Mouse (Mus musculus): ENCODE results near the gene Fam221b. TPM values are rescaled to one million over a fixed set of nuclear protein-coding genes. Genes with fewer than 3 reads are reported as not detected.

Fam221b gene
- total RNA-seq, 2 experiments from 2014 or later, result 1.3 to 1.4 TPM

GRCm38 (mm10) chr4:43631046-43631955 lies 37.6 kb downstream of the Fam221b start, which contains the start of gene Npr2:
Gene Npr2, plus strand, starts transcription at chr4:43631935.
- DNase-seq (ENCODE audit: low spot score in 2 of 2), result peak; percentile 14 to 31
- intact Hi-C loops (cut with DNase I), result loop anchor here (1.0 to 5.0 kb wide), 3 partner anchors 25 to 231 kb away; partner anchors contain the start of gene Hint2

GRCm38 (mm10) chr4:43630671-43631045 lies 38.3 kb downstream of the Fam221b start:
- DNase-seq (ENCODE audit: low spot score in 2 of 2), result no peak
- intact Hi-C loops (cut with DNase I), result loop anchor here (1.0 to 5.0 kb wide), 4 partner anchors 26 to 232 kb away; partner anchors contain the start of genes Hint2 and Olfr71

GRCm38 (mm10) chr4:43630030-43630581 lies 38.8 kb downstream of the Fam221b start:
- intact Hi-C loops (cut with DNase I), result loop anchor here (1.0 to 5.0 kb wide), 3 partner anchors 37 to 232 kb away; partner anchors contain the start of gene Olfr71
- peak; percentile 90 to 95 for DNase-seq (ENCODE audit: low spot score in 2 of 2)

- DNase-seq (ENCODE audit: low spot score in 2 of 2), result peak in 1 of 2 experiments; percentile 39
- intact Hi-C loops (cut with DNase I), result no loop called here
Observed at GRCm38 (mm10) chr4:43629106-43629817, 39.7 kb downstream of the Fam221b start.

GRCm38 (mm10) chr4:43620146-43620778 lies 48.7 kb downstream of the Fam221b start:
- DNase-seq (ENCODE audit: low spot score in 2 of 2), result no peak
- intact Hi-C loops (cut with DNase I), result no loop called here

GRCm38 (mm10) chr4:43613060-43613730 lies 55.8 kb downstream of the Fam221b start:
- no peak for DNase-seq (ENCODE audit: low spot score in 2 of 2)
- intact Hi-C loops (cut with DNase I), result no loop called here

- no peak for DNase-seq (ENCODE audit: low spot score in 2 of 2)
- intact Hi-C loops (cut with DNase I), result no loop called here
Observed at GRCm38 (mm10) chr4:43612534-43612933, 56.4 kb downstream of the Fam221b start.

Small RNA genes lying within 50 kb of the gene (microRNA-seq; reads per million reads assigned to microRNA genes)
- 0.67 to 1.2 reads per million in 2 experiments for gene Gm25262

Other genes starting within 250 kb of the Fam221b start
- gene Fam166b, start 240.0 kb downstream of the Fam221b start, total RNA-seq (2021), result 1 to 10 TPM in 1 of 2 experiments, under 1 TPM in 1; 0.62 to 1.2 TPM
- gene Tesk1, start 227.2 kb downstream of the Fam221b start, total RNA-seq (2021), result 10 to 100 TPM; 86.6 to 87.1 TPM
- gene Cd72, start 214.5 kb downstream of the Fam221b start, total RNA-seq (2021), result 1 to 10 TPM; 1.0 to 2.2 TPM
- gene Sit1, start 185.4 kb downstream of the Fam221b start, total RNA-seq (2021), result not detected
- gene Ccdc107, start 176.2 kb downstream of the Fam221b start, total RNA-seq (2021), result 10 to 100 TPM; 22.3 to 25.4 TPM
- gene Arhgef39, start 169.4 kb downstream of the Fam221b start, total RNA-seq (2021), result under 1 TPM; 0.37 to 0.96 TPM
- 1 to 10 TPM in 1 of 2 experiments, not detected in 1; 1.0 TPM for gene Car9, start 162.2 kb downstream of the Fam221b start, total RNA-seq (2021)
- 1 to 10 TPM; 8.0 to 8.1 TPM for gene Tpm2, start 145.4 kb downstream of the Fam221b start, total RNA-seq (2021)
- gene Creb3, start 106.8 kb downstream of the Fam221b start, total RNA-seq (2021), result 10 to 100 TPM; 77.0 to 77.3 TPM
- gene Tln1, start 106.5 kb downstream of the Fam221b start, total RNA-seq (2021), result 10 to 100 TPM; 51.7 to 53.4 TPM
- 10 to 100 TPM; 44.3 to 46.7 TPM for gene Rgp1, start 90.4 kb downstream of the Fam221b start, total RNA-seq (2021)
- gene Gba2, start 90.3 kb downstream of the Fam221b start, total RNA-seq (2021), result 10 to 100 TPM; 65.9 to 69.4 TPM
- gene Msmp, start 84.7 kb downstream of the Fam221b start, total RNA-seq (2021), result under 1 TPM in 1 of 2 experiments, not detected in 1; 0.50 TPM
- gene Npr2, start 37.2 kb downstream of the Fam221b start, total RNA-seq (2021), result 10 to 100 TPM; 49.0 to 50.1 TPM
- 1 to 10 TPM in 1 of 2 experiments, under 1 TPM in 1; 0.73 to 1.2 TPM for gene Spag8, start 15.6 kb downstream of the Fam221b start, total RNA-seq (2021)
- 10 to 100 TPM; 33.7 to 35.7 TPM for gene Hint2, start 12.7 kb downstream of the Fam221b start, total RNA-seq (2021)
- 10 to 100 TPM; 61.9 to 68.3 TPM for gene Tmem8b, start 174 bp downstream of the Fam221b start, total RNA-seq (2021)
- not detected for gene Olfr70, start 31.7 kb upstream of the Fam221b start, total RNA-seq (2021)
- gene Olfr71, start 41.1 kb upstream of the Fam221b start, total RNA-seq (2021), result not detected
- 1 to 10 TPM; 1.2 to 1.4 TPM for gene Hrct1, start 58.0 kb upstream of the Fam221b start, total RNA-seq (2021)
- under 1 TPM; 0.73 to 0.87 TPM for gene Spaar, start 60.9 kb upstream of the Fam221b start, total RNA-seq (2021)
- not detected for gene Olfr159, start 101.9 kb upstream of the Fam221b start, total RNA-seq (2021)
- gene Olfr156, start 154.8 kb upstream of the Fam221b start, total RNA-seq (2021), result not detected
- gene Olfr157, start 171.1 kb upstream of the Fam221b start, total RNA-seq (2021), result not detected
- not detected for gene Olfr155, start 182.4 kb upstream of the Fam221b start, total RNA-seq (2021)
- 1 to 10 TPM; 6.0 to 7.1 TPM for gene Reck, start 206.4 kb upstream of the Fam221b start, total RNA-seq (2021)

All from left cerebral cortex, postnatal 25 days (tissue).